Mouse (Mus musculus) layer of hippocampus, adult 9-10 months (tissue): ENCODE measurements around the gene Ttc5.
"Not testable (repeated sequence)": the region's sequence is repeated elsewhere in the genome, so short reads cannot be mapped to it uniquely, and the experiment has no call there.

Experiments used
- DNase-seq: peaks from one replicate; pipeline ENCODE4 v3.0.0; 2022; ENCODE audit warnings: low spot score

The Ttc5 gene

DNA sequence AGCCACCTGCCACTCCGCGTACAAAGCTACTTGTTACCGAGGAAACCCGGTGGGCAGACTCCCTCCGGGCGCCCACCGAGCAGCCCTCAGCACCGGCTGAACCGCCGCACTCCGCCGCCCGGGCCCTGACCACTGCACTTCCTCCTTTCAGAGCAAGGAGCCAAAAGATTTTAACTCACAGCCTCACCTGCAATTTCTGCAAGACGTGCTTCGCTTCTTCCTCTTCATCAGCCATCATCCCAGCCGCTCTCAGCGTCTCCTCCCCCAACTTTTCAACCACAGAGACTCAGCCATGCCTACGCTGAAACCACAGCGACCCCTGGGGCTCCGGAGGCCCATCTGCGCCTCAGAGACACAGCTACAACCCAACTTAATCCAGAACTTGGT lies at the start of gene Ttc5:
Ttc5 (minus strand) TSS at position 269 of the 387 bp plus-strand sequence.
- DNase-seq: peak; percentile 81

DNA sequence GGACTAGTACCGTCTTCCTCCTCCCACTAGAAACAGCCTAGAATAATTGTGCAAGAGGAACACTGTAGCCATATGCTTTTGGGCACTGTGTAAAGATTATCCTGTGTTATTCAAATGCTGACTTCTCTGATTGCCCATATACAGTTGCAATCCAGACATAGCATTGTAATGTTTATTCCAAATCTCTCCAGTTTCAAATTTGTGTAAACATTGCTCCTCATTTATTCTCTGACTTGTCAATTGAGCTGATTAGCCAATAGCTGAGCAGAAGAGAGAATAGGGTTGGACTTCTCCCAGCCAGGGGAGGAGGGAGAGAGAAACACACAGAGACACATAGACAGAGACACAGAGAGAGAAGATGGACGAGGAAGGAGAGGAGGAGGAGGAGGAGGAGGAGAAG lies 49.1 kb upstream of the Ttc5 start:
- DNase-seq: no peak

DNA sequence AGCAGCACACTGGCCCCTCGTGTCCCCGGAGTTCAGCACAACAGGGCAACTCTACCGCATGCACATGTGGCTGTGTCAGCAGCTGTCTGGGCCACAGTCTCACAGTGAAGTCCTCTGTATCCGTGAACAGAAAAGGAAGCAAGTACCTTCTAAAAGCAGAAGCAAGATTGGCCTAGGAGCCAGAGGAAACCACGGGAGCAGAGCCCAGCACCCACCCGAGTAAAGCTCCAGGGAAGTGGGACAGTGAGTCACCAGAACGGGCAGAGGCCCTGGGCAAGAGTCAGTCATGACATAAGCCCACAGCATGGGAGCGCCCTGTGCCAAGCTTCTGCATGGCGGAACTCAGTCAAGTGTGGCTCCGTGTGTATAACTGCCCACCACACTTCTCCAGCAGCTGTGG lies 48.6 kb upstream of the Ttc5 start:
- DNase-seq: no peak

DNA sequence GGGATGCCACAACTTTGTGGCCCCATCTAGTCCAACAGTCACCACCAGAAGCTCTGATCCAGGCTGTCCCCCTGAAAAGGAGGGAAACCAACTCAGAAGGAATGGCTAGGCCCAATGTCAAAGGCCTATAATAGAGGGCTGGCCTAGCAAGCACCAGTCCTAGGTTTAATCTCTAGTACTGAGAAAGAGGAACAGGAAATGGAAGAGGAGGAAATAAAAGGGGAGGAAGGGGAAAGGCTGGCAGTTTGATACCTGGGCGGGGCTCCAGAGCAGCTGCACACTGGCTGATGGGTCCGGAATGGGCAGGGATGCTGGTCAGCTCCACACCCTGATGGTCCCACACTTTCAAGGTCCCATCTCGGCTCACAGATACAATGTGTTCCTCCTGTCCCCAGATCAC lies 44.6 kb upstream of the Ttc5 start:
- DNase-seq: no peak

GRCm38 (mm10) chr14:50826579-50826978 lies 41.3 kb upstream of the Ttc5 start:
- no peak for DNase-seq

- no peak for DNase-seq
Measured at GRCm38 (mm10) chr14:50824219-50824618, 38.9 kb upstream of the Ttc5 start.

DNA sequence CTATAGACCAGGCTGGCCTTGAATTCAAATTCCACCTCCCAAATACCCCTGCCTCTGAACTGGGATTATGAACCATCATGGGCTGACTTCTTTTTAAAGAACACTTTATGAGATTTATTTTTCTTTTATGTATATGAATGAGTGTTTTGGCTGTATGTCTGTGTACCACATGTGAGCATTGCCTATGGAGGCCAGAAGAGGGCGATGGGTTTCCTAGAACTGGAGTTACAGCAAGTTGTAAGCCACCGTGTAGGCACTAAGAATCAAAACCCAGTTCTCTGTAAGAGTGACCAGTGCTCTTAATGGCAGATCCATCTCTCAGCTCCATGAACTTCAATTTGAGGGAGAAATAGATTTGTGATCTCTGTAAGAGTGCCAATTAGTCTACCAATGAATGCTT lies 37.9 kb upstream of the Ttc5 start:
- DNase-seq: no peak

GRCm38 (mm10) chr14:50813060-50813459 lies 27.7 kb upstream of the Ttc5 start:
- no peak for DNase-seq

GRCm38 (mm10) chr14:50807487-50808072 lies 22.3 kb upstream of the Ttc5 start, which contains the start of the genes Ccnb1ip1 and Parp2:
Ccnb1ip1 (minus strand) TSS chr14:50807732.
Parp2 (plus strand) TSS chr14:50807841.
- peak; percentile 99 for DNase-seq

DNA sequence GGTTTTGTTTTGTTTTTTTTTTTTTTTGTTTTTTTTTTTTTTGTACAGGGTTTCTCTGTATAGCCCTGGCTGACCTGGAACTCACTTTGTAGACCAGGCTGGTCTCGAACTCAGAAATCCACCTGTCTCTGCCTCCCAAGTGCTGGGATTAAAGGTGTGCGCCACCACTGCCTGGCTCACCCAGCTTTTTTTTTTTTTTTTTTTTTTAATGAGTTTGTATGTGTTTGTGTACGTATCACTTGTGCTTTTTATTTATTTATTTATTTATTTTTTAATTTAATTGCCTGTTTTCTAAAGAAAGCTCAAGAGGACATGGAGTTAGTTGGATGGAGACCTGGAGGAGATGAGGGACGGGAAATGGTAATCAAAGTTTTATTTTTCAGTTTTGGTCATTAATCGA lies 21.1 kb upstream of the Ttc5 start:
- not testable (repeated sequence) for DNase-seq

- DNase-seq: no peak
Measured at GRCm38 (mm10) chr14:50804683-50805082, 19.4 kb upstream of the Ttc5 start.

- DNase-seq: no peak
Measured at GRCm38 (mm10) chr14:50802843-50803562, 17.7 kb upstream of the Ttc5 start.

- DNase-seq: no peak
Measured at GRCm38 (mm10) chr14:50802441-50802840, 17.1 kb upstream of the Ttc5 start.

DNA sequence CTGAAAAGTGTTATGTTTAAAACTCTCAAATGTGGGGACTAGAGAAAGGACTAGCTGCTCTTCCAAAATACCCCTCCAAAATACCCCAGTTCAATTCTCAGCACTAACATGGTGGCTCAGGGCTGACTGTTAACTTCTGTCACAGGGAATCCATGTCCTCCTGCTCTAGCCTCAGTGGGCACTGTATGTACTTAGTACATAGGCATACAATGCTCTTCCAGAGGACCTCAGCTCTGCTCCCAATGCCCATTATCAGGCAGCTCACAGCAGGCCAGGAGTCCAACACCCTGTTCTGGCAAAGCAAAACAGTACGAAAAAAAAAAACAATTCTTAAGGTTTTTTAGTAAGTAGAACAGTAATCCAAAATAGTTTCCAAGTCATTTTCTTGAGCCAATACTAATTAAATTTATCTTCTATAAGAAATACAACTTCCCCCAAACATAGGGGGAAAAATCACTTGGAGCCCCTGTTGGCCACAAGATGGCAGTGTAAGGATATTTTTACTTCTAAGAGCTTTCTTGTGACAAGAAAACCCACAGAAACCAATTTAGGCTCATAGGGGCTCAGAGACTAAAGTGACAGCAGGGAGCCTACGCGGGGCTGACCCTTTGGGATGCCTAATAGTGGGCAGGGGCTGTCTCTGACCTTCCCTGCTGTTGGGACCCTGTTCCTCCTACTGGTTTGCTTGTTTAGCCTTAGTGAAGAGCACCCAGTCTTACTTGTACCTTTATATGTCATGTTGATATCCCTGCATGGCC lies 14.4 kb upstream of the Ttc5 start:
- DNase-seq: no peak

- no peak for DNase-seq
Measured at GRCm38 (mm10) chr14:50798512-50798911, 13.2 kb upstream of the Ttc5 start.

GRCm38 (mm10) chr14:50796464-50796863 lies 11.1 kb upstream of the Ttc5 start:
- no peak for DNase-seq

- DNase-seq: no peak
Measured at GRCm38 (mm10) chr14:50795965-50796364, 10.6 kb upstream of the Ttc5 start.

DNA sequence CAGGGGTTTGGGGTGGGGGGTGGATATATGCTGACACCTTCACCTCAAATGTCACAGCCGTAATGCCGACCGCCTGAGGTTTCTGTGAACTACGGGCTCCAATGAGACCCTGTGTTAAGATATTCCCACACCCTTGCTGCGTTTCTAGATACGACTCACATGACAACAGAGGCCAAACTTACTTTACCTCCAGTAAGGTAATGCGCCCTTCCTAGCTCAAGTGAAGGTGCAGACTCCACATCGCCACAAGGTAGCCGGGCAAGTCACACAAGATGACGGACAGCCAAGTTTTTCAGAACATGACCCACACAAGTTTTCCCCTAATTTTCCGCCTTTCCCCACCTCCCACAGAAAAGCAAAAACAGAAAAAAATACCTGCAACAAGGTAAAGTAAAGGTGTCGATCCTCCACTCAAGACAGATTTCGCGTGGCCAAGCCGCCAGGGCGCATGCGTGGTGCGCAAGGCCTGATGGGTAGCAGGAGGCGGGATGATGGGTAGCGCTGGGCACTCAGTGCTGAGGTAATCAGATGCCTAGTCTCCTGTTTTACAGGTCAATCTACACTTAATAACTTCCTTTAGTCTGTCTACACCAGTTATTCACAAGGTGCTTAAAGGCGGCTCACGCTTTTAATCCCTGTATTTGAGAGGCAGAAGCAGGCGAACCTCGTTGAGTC lies 10.1 kb upstream of the Ttc5 start:
- DNase-seq: no peak

DNA sequence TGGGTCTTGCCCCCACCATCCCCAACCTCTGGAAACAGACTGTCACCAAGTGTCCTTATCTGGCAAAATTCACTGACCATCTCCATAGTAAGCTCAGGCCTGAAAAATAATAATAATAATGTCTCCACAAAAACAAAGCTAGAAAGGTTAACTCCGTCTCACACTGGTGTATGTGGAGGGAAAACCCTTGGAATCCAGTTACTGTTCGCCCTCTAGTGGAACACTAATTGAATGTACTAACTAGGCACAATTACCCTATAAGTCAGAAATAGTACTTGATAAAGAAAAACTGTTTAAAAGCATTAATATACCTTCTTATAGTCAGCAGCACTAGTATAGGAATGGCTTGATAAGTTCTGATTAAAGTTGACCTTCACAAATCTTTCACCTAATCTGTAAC lies 2.8 kb upstream of the Ttc5 start:
- no peak for DNase-seq

- DNase-seq: no peak
Measured at GRCm38 (mm10) chr14:50784391-50785250, 698 bp downstream of the Ttc5 start.

- DNase-seq: no peak
Measured at GRCm38 (mm10) chr14:50782166-50782565, 3.2 kb downstream of the Ttc5 start.

- no peak for DNase-seq
Measured at GRCm38 (mm10) chr14:50771342-50771741, 14.0 kb downstream of the Ttc5 start.
